ENCODE assay signal across 9 mouse cellular contexts in genomic region chr1:118980636-118981035, GRCm38 (mm10).
A peak's percentile ranks its signal among the peaks of the same experiment; 100 is the strongest.
DNase-seq lines count a peak whose midpoint lies in the region; ATAC-seq and TF ChIP-seq lines count a peak whose summit lies in the region.
"Had no signal": no experiment of that assay in that cellular context is flagged by ENCODE, and none has a peak within 500 bp of the region (broad histone marks: within the 10 kb centered on the region; RNA-seq: fewer than 3 reads in every experiment).

No protein-coding gene starts in this region.

- H3K4me2 ChIP-seq in lung, embryonic 16.5 days (ENCODE audit: low read depth, low read length) = peak overlapping the region; percentile 50; the same call in 1 of the 2 replicates
- peak overlapping the region; percentile 51; the same call in 1 of the 2 replicates for H3K4me2 ChIP-seq in intestine, embryonic 16.5 days (ENCODE audit: low read depth, low read length)

- no peaks in the 10 kb centered on the region for H3K27me3 ChIP-seq in lung, embryonic 16.5 days (ENCODE audit: control insufficient read depth, insufficient read depth, low read depth, low read length)
- no peaks in the 10 kb centered on the region for H3K27me3 ChIP-seq in intestine, embryonic 16.5 days (replicated peaks; ENCODE audit: control insufficient read depth, insufficient read depth, low read length)
- H3K27me3 ChIP-seq in small intestine, adult 2 months (ENCODE audit: control insufficient read depth, insufficient read depth, low read length) = no peaks in the 10 kb centered on the region

- no peak overlapping the region for H3K9ac ChIP-seq in lung, embryonic 16.5 days (ENCODE audit: low read length)
- H3K9ac ChIP-seq in intestine, embryonic 16.5 days (ENCODE audit: low read depth, low read length) = 0 out of 2 replicates have a peak overlapping the region, but pooled peaks have one; percentile 32

- TF ChIP-seq CTCF in gastrocnemius, adult 2 months (IDR thresholded peaks at IDR 0.05) = no peak
- TF ChIP-seq CTCF in small intestine, adult 2 months (IDR thresholded peaks at IDR 0.05; ENCODE audit: extremely low read depth, insufficient read length, insufficient replicate concordance, low read depth, low read length) = no peak

- ATAC-seq in lung, embryonic 16.5 days (ENCODE audit: low read depth) = no peak
- no peak for ATAC-seq in intestine, embryonic 16.5 days
- no peak for ATAC-seq in frontal cortex, adult (ENCODE audit: low TSS enrichment)

- H3K36me3 ChIP-seq in lung, embryonic 16.5 days (ENCODE audit: control insufficient read depth, insufficient read depth, low read length) = no peaks in the 10 kb centered on the region
- no peaks in the 10 kb centered on the region for H3K36me3 ChIP-seq in intestine, embryonic 16.5 days (ENCODE audit: control insufficient read depth, insufficient read depth, low read length)
- no peaks in the 10 kb centered on the region for H3K36me3 ChIP-seq in small intestine, adult 2 months (ENCODE audit: control insufficient read depth, insufficient read depth, low read length)

- peaks cover 50% of the 10 kb centered on the region for H3K4me1 ChIP-seq in lung, embryonic 16.5 days (replicated peaks; ENCODE audit: control insufficient read depth, insufficient read depth, low read length)
- peaks cover 51% of the 10 kb centered on the region for H3K4me1 ChIP-seq in intestine, embryonic 16.5 days (ENCODE audit: control insufficient read depth, insufficient read depth, low read length)
- H3K4me1 ChIP-seq in small intestine, adult 2 months (ENCODE audit: control insufficient read depth, insufficient read depth, insufficient read length, low read length) = no peaks in the 10 kb centered on the region

- intact Hi-C loops in gastrocnemius, adult 2 months (cut with DNase I) = loop anchor here (5.0 kb wide), 1 partner anchor 72 kb away; the partner anchor contains the start of gene Gli2

- no peak for TF ChIP-seq POLR2A in small intestine, adult 2 months (IDR thresholded peaks at IDR 0.05; ENCODE audit: low read depth, low read length)

- peak; percentile 38 for DNase-seq in gastrocnemius, adult 2 months
- DNase-seq in gastrocnemius, adult 8-10 months (ENCODE audit: low spot score in 2 of 2) = no peak
- no peak for DNase-seq in lung, adult 18-20 months
- no peak for DNase-seq in spleen, adult 12 weeks (ENCODE audit: low spot score)
- DNase-seq: thymus, postnatal 4 days had no signal

- H3K27ac ChIP-seq in gastrocnemius, adult 2 months = peak overlapping the region; percentile 52; the same call in 1 of the 2 replicates
- H3K27ac ChIP-seq in lung, embryonic 16.5 days (ENCODE audit: low read length) = peak overlapping the region; percentile 1; the same call in 1 of the 2 replicates
- H3K27ac ChIP-seq in intestine, embryonic 16.5 days (ENCODE audit: low read length) = 0 out of 2 replicates have a peak overlapping the region, but pooled peaks have one; percentile 91
- H3K27ac ChIP-seq in small intestine, adult 2 months (ENCODE audit: insufficient read depth, low read depth, low read length) = peak overlapping the region; percentile 85; the same call in 1 of the 2 replicates

- WGBS in lung, embryonic 16.5 days = 29% methylated on average over 7 of the region's 7 CpGs
- 49% methylated on average over 7 of the region's 7 CpGs for WGBS in intestine, embryonic 16.5 days
- WGBS in small intestine, adult 2 months = 62% methylated on average over 7 of the region's 7 CpGs

- H3K4me3 ChIP-seq in gastrocnemius, adult 2 months = no peak overlapping the region
- H3K4me3 ChIP-seq in lung, embryonic 16.5 days (ENCODE audit: low read length) = no peak overlapping the region
- no peak overlapping the region; the same call in 1 of the 2 replicates for H3K4me3 ChIP-seq in intestine, embryonic 16.5 days (ENCODE audit: low read length)
- no peak overlapping the region for H3K4me3 ChIP-seq in small intestine, adult 2 months (ENCODE audit: low read depth, low read length)

- H3K9me3 ChIP-seq in lung, embryonic 16.5 days (ENCODE audit: control insufficient read depth, low read length) = no peaks in the 10 kb centered on the region
- no peaks in the 10 kb centered on the region for H3K9me3 ChIP-seq in intestine, embryonic 16.5 days (ENCODE audit: control insufficient read depth, low read length)

Comparison
In these comparisons a context has a peak if more than half of its experiments do, and no peak if none do; other contexts are left out.
1. H3K27ac ChIP-seq: peak in every context shown above with its lines; median percentile 91 in intestine, embryonic 16.5 days; 85 in small intestine, adult 2 months; 52 in gastrocnemius, adult 2 months; 1 in lung, embryonic 16.5 days.